Mouse (Mus musculus) erythroblast, adult 5-6 weeks (primary cell): ENCODE measurements around the gene Csk. TPM values are rescaled to one million over a fixed set of nuclear protein-coding genes. Genes with fewer than 3 reads are reported as not detected.

Source experiments
- ATAC-seq: replicated peaks from 2 replicates; pipeline ENCODE4 v1.8.0; 2016; ENCODE audit warnings: moderate number of reproducible peaks, mild to moderate bottlenecking, moderate TSS enrichment, inconsistent platforms; ENCODE audit not compliant: poor library complexity, low FRiP score, severe bottlenecking
- total RNA-seq, 2 experiments: library from RNA; stranded (forward) in 1 of 2; stranded (reverse) in 1 of 2; fragments of 150-400 nt in 1 of 2; fragments of 200-764, 138-1000 nt in 1 of 2; gene quantifications; 2 replicates each; pipeline versions ENCODE4 v1.2.3 to v1.2.4; 2015 to 2017; ENCODE audit warnings: low replicate concordance in 2 of 2

Gene Csk
- total RNA-seq, 2 experiments from 2014 or later = 40.8 to 44.6 TPM

GRCm38 (mm10) chr9:57640384-57640783 lies 13.0 kb downstream of the Csk start:
- peak; percentile 53 for ATAC-seq

- ATAC-seq = no peak
Measured at GRCm38 (mm10) chr9:57639661-57640328, 13.6 kb downstream of the Csk start.

GRCm38 (mm10) chr9:57638651-57639459 lies 14.6 kb downstream of the Csk start:
- peak; percentile 83 for ATAC-seq

- no peak for ATAC-seq
Measured at GRCm38 (mm10) chr9:57637741-57638322, 15.6 kb downstream of the Csk start.

GRCm38 (mm10) chr9:57637272-57637671 lies 16.2 kb downstream of the Csk start:
- ATAC-seq = no peak

- peak; percentile 52 for ATAC-seq
Measured at GRCm38 (mm10) chr9:57633481-57634024, 19.9 kb downstream of the Csk start.

GRCm38 (mm10) chr9:57629118-57629874 lies 24.1 kb downstream of the Csk start:
- peak; percentile 70 for ATAC-seq

GRCm38 (mm10) chr9:57628717-57629116 lies 24.7 kb downstream of the Csk start:
- no peak for ATAC-seq

- no peak for ATAC-seq
Measured at GRCm38 (mm10) chr9:57627892-57628291, 25.5 kb downstream of the Csk start.

GRCm38 (mm10) chr9:57627191-57627590 lies 26.2 kb downstream of the Csk start:
- no peak for ATAC-seq

GRCm38 (mm10) chr9:57625674-57626500 lies 27.5 kb downstream of the Csk start:
- no peak for ATAC-seq

GRCm38 (mm10) chr9:57624295-57624694 lies 29.1 kb downstream of the Csk start:
- no peak for ATAC-seq

GRCm38 (mm10) chr9:57620674-57621073 lies 32.8 kb downstream of the Csk start, which contains the start of gene Lman1l:
Gene Lman1l, minus strand, starts transcription at chr9:57620774.
- no peak for ATAC-seq

GRCm38 (mm10) chr9:57618854-57619253 lies 34.6 kb downstream of the Csk start:
- ATAC-seq = no peak

- ATAC-seq = no peak
Measured at GRCm38 (mm10) chr9:57617556-57618169, 35.8 kb downstream of the Csk start.

- no peak for ATAC-seq
Measured at GRCm38 (mm10) chr9:57614786-57615185, 38.6 kb downstream of the Csk start.

- ATAC-seq = no peak
Measured at GRCm38 (mm10) chr9:57613975-57614374, 39.5 kb downstream of the Csk start.

GRCm38 (mm10) chr9:57612587-57612986 lies 40.8 kb downstream of the Csk start:
- no peak for ATAC-seq
